Mouse (Mus musculus) ES-Bruce4 (cell line): ENCODE measurements around the gene Vcam1. TPM values are rescaled to one million over a fixed set of nuclear protein-coding genes. Genes with fewer than 3 reads are reported as not detected.

Experiments used
- H3K27ac ChIP-seq: 2 replicates; pipeline ENCODE4 v1.5.1; 2012; ENCODE audit warnings: low read length, inconsistent platforms; ENCODE audit not compliant: insufficient read depth
- H3K27me3 ChIP-seq: 2 replicates; pipeline ENCODE4 v1.6.1; 2012; ENCODE audit warnings: mild to moderate bottlenecking, low read length, inconsistent platforms; ENCODE audit not compliant: control insufficient read depth, poor library complexity, insufficient read depth, severe bottlenecking
- H3K36me3 ChIP-seq: 2 replicates; pipeline ENCODE4 v1.6.1; 2012; ENCODE audit warnings: inconsistent platforms, mild to moderate bottlenecking, low read length, moderate library complexity; ENCODE audit not compliant: control insufficient read depth, poor library complexity, insufficient read depth, severe bottlenecking
- H3K4me1 ChIP-seq: one replicate; pipeline ENCODE4 v1.8.1; 2011; ENCODE audit warnings: low read length; ENCODE audit not compliant: control insufficient read depth, insufficient read depth
- H3K4me3 ChIP-seq: 2 replicates; pipeline ENCODE4 v1.5.1; 2011; ENCODE audit warnings: low read depth, mild to moderate bottlenecking, low read length
- H3K9ac ChIP-seq: 2 replicates; pipeline ENCODE4 v1.6.1; 2012; ENCODE audit warnings: low read depth, mild to moderate bottlenecking, inconsistent platforms; ENCODE audit not compliant: poor library complexity, severe bottlenecking
- H3K9me3 ChIP-seq: replicated peaks from 2 replicates; pipeline ENCODE4 v1.6.1; 2012; ENCODE audit warnings: mild to moderate bottlenecking, low read length, inconsistent platforms; ENCODE audit not compliant: control insufficient read depth, poor library complexity, insufficient read depth, severe bottlenecking
- CTCF ChIP-seq: IDR thresholded peaks from one replicate; pipeline ENCODE4 v1.8.1; 2011; ENCODE audit warnings: low read depth, low read length
- EP300 ChIP-seq: IDR thresholded peaks from 2 replicates; pipeline ENCODE4 v1.6.1; 2011; ENCODE audit warnings: low read depth, low read length; ENCODE audit not compliant: insufficient read depth
- POLR2A ChIP-seq: IDR thresholded peaks from one replicate; pipeline ENCODE4 v1.8.1; 2011; ENCODE audit warnings: low read length; ENCODE audit not compliant: insufficient read depth
- polyA plus RNA-seq: library from polyadenylated mRNA; stranded (reverse); fragments of >200 nt; gene quantifications from 2 replicates; pipeline ENCODE4 v1.2.4, GENCODE M21; 2011; ENCODE audit warnings: low read depth; ENCODE audit not compliant: missing spikeins, insufficient read depth, insufficient read length

Vcam1 gene
- polyA plus RNA-seq, 1 experiment = 1.4 TPM

GRCm38 (mm10) chr3:116129841-116130595, 530 bp upstream of the Vcam1 start:
- H3K9me3 ChIP-seq = no peaks in the 10 kb centered on the region
- H3K9ac ChIP-seq = no peak overlapping the region
- no peak overlapping the region for H3K4me3 ChIP-seq
- no peaks in the 10 kb centered on the region for H3K27me3 ChIP-seq
- no peaks in the 10 kb centered on the region for H3K4me1 ChIP-seq
- no peak overlapping the region for H3K27ac ChIP-seq
- no peaks in the 10 kb centered on the region for H3K36me3 ChIP-seq
- TF ChIP-seq POLR2A (no peak), EP300 (no peak), CTCF (no peak)

- no peaks in the 10 kb centered on the region for H3K27me3 ChIP-seq
- TF ChIP-seq CTCF (no peak), EP300 (no peak), POLR2A (no peak)
- H3K9ac ChIP-seq = no peak overlapping the region
- no peak overlapping the region for H3K4me3 ChIP-seq
- no peaks in the 10 kb centered on the region for H3K9me3 ChIP-seq
- no peaks in the 10 kb centered on the region for H3K36me3 ChIP-seq
- no peak overlapping the region for H3K27ac ChIP-seq
- no peaks in the 10 kb centered on the region for H3K4me1 ChIP-seq
Measured at GRCm38 (mm10) chr3:116128311-116129204, 930 bp downstream of the Vcam1 start.

- no peaks in the 10 kb centered on the region for H3K4me1 ChIP-seq
Measured at GRCm38 (mm10) chr3:116127836-116128235, 1.7 kb downstream of the Vcam1 start.

GRCm38 (mm10) chr3:116127281-116127680, 2.2 kb downstream of the Vcam1 start:
- H3K4me1 ChIP-seq = no peaks in the 10 kb centered on the region
- no peak overlapping the region for H3K9ac ChIP-seq
- no peaks in the 10 kb centered on the region for H3K9me3 ChIP-seq
- H3K36me3 ChIP-seq = no peaks in the 10 kb centered on the region
- no peak for TF ChIP-seq POLR2A
- TF ChIP-seq CTCF = no peak
- TF ChIP-seq EP300 = no peak
- no peak overlapping the region for H3K4me3 ChIP-seq
- no peak overlapping the region for H3K27ac ChIP-seq
- no peaks in the 10 kb centered on the region for H3K27me3 ChIP-seq

More at GRCm38 (mm10) chr3:116127836-116128235, 1.7 kb downstream of the Vcam1 start:
- Histone ChIP-seq H3K9me3 (no peaks in the 10 kb centered on the region), H3K27ac (no peak overlapping the region), H3K36me3 (no peaks in the 10 kb centered on the region), H3K27me3 (no peaks in the 10 kb centered on the region), H3K4me3 (no peak overlapping the region), H3K9ac (no peak overlapping the region)
- no peak for TF ChIP-seq EP300
- no peak for TF ChIP-seq POLR2A
- TF ChIP-seq CTCF = no peak

GRCm38 (mm10) chr3:116126508-116127190, 2.8 kb downstream of the Vcam1 start:
- H3K9ac ChIP-seq = no peak overlapping the region
- TF ChIP-seq CTCF (no peak), EP300 (no peak), POLR2A (no peak)
- H3K4me3 ChIP-seq = no peak overlapping the region
- H3K9me3 ChIP-seq = no peaks in the 10 kb centered on the region
- H3K27me3 ChIP-seq = no peaks in the 10 kb centered on the region
- H3K27ac ChIP-seq = no peak overlapping the region
- no peaks in the 10 kb centered on the region for H3K36me3 ChIP-seq
- no peaks in the 10 kb centered on the region for H3K4me1 ChIP-seq
